Mouse (Mus musculus): ENCODE measurements around the gene Cryaa.

The Cryaa gene

DNA sequence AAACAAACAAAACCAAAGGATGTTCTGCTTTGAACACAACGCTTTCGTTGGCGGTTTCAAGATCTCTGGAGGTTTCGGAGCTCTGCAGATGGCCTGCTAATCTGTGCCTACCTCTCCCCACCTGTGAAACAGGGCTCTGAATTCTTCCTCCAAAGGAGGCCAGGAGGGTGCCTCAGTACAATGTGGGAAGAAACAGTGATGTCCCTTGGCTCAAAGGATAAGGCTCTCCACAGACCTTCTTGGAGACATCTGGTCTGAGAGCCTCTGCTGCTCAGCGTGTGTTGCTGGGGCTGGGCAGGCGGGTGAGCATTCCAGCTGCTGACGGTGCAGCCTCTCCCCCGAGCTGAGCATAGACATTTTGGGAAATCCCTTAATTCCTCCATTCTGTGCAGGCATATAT, at the start of gene Cryaa:
Gene Cryaa (plus strand): TSS at position 301 of the 400 bp plus-strand sequence.
- no peak for DNase-seq (ENCODE audit: low spot score)

DNA sequence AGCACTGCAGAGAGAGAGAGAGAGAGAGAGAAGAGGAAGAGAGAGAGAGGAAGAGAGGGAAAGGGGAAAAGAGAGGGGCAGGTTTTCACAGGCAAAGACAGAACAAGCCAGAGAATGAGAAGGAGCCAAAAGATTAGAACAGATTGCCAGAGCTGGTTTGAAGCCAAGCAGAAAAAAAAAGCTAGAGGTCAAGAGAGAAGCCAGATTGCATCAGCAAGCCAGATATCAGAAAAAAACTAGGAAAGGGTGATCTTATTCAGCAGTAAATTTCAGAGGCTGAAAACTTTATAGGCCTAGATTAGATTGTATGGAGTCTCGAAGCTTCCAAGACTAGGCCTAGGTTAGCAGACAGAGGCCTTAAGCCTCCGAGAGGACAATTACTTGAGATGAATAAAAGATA, 49.6 kb upstream of the Cryaa start:
- no peak for DNase-seq (ENCODE audit: low spot score)

DNA sequence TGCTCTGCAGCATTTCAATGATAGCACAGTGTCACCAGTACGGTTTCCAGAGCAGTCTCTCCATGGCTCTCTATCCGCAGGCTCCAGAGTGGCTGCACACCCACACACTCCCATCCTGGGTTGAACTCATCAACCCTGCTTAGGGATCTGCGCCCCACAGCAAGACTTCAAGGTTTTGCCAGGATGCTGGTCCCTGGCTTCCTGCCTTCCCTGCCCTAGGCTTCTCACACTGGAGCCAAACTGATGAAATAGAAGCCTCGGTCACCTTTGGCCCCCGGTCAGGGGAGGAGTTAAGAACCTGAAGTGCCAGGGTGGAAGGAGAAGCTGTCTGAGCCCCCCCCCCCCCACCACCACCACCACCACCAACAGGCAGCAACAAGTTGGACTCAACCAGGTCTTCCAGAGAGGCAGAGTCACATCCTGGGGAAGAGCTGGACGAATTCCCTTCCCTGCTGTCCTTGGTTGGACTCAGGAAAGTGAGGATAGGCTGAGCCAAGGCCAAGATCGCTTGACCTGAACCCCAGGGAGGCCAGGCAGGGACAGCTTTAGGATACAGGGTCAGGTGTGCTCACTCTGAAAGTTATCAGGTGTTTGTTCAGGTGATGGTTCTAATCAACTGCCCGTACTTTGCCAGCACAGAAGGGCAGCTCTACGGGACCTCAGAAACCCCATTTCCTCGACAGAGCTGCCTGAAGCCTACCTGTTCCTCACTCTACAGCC, 46.4 kb upstream of the Cryaa start:
- no peak for DNase-seq (ENCODE audit: low spot score)

DNA sequence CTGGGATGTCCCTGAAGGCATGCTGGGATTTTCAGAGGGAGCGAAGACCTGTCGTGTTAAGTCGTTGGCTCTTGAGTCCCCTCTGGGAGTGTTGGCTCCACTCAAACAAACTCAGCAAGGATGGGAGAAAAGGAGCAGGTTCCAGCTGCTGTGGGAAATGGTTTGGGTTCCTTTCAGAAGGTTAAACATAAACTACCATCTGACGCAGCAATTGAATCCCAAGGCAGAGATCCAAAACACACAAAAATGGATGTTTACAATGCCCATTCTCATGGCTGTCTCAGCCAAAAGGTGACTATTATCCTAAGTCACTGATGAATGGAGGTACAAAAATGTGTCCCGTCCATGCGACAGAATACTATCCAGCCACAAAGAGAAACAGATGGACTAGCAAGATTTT, 44.6 kb upstream of the Cryaa start:
- no peak for DNase-seq (ENCODE audit: low spot score)

DNA sequence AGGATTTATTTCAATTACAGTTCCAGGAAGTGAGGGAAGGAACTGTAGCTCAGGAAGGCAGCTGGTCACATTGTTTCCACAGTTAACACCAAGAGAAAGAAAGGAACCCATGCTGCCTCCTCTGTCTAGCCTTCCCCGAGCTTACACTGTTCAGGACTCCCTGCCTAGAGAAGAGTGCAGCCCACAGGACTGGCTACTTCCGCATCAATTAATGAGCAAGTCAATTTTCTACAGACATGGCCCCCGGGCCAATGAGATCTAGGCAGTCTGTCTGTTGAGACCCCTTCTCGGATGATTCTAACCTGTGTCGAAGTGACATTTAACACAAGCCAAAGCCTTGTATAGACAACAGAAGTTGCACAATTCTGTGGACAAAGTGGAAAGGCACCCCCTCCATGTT, 42.7 kb upstream of the Cryaa start:
- no peak for DNase-seq (ENCODE audit: low spot score)

DNA sequence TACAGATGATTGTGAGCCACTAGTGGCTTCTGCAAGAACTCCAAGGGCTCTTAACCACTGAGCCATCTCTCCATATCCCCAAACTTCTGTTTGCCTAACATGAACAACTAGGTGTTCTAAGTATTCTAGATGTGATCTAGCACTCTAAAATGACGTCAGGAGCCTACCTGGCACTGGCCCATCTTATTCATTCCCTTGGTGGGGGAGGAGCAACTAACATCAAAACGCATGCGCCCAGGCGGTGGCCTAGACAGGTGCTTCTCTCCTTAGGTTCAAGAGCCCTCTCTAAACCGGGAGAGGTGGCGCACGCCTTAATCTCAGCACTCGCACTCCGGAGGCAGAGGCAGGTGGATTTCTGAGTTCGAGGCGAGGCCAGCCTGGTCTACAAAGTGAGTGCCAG, 41.8 kb upstream of the Cryaa start:
- DNase-seq (ENCODE audit: low spot score), result no peak

DNA sequence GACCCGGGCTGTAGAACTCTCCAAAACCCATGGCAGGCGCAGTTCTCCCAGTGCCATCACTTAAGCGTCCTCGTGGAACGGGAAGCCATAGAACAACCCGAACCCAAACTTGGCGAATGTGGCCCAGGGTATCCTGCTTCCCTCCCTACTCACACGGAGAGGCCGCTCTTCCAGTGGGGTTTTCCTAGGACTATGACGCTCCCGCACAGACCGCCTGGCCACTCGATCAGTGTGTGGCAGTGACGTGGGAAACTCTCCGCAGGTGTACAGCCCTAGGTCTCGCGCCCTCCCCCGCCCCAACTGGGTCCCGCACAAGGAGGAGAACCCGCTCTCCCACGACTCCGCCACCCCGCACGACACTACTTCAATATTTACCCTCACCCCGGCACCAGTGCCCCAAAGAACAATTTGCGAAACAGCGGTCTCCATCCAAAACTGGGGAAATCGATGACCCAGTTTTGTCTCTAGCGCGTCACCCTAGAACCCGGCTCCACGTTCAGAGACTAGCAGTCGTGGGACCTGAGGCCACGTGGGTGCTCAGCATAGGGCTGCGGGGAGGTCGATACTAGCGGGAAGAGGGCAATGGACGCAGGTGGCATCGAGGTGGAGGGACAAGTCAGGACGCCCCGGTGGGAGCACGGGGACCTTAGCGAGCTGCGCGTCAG, 41.2 kb upstream of the Cryaa start:
- DNase-seq (ENCODE audit: low spot score), result no peak

DNA sequence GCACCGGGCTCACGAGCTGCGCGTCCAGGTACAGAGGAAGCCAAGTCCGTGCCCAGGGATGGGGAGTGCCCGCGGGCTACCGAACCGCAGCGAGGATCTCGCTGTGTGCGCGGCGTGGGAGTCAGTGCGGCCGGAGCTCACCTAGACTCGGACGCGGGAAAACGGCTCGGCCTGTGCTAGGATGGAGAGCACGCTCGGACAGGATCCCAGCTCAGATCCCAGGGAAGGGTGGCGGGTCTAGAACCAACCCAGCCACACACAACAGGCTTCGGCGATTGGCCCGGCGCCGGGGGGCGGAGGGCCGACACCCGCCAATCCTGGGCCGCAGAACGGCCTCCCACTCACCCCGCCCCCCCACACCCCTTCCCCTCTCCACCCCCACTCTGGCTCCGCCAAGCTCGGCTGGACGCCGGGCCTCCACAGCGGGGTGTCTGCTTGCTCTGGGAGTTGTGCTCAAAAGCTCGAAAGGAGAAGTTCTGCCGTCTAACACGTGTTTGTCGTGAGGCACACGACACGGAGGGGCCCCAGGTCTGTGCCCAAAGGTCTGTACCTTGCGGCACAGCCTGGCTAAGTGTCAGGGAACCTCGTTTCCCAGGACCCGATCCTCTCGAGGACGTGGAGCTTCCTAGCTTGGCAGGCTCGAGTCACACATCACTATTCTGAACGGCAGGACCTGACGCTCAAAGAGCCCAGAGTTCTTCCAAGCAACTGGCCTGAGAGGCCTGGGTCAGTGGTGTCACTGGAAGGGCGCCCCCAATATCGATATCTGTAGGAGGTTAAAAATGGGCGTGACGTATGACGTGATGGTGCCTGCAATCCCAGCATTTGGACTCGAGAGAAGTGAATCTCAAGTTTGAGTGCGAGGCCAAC, 40.4 kb upstream of the Cryaa start, which contains the start of gene Cbs:
Gene Cbs (minus strand): TSS at position 297 of the 870 bp plus-strand sequence.
- no peak for DNase-seq (ENCODE audit: low spot score)

DNA sequence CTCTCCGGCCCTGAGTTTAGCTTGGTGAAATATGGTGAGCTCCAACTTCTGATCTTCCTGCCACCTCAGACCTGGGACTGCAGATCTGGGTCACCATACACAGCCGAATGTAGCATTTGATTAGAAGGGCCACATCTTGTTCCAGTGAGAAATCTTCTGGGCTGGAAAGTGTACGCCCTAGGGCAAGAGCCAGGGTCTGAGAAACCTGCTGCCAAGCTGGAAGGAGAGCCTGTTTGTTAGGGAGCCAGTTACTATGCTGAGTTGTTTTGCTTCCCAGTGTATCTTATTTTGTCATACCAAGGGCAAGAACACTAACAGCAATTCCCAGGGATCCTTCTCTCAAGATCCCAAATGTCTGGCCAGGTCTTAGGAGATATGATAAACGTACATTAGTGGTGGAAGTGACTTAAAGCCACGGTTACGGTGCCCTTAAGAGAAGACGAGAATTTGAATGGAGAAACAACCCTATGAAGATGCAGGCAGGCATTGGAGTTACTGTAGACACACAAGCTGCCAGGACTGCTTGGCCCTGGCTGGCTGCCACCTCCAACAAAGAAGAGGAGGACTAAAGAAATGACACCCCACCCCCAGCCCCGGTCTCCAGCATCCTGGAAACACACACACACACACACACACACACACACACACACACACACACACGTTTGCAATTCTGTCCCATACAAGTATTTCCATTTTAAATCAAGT, 39.6 kb upstream of the Cryaa start:
- DNase-seq (ENCODE audit: low spot score), result no peak

DNA sequence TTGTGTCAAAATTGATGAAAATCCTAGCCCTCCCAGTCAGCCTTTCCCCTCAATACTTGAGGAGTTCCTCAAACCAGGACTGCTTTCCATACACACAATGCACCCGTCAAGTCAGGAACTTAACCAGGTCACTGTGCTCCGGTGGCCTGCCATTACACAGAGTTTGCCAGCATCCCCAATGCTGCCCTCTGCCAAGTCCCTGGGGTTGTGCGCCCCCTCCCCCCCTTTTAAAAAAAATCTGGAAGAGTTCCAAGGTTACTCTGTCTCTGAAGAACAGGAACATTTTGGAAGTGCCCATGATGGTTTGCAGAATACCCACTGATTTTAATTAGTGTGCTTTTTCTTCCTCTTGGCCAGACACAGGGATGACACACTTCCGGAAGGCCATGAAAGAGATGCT, 38.0 kb upstream of the Cryaa start:
- DNase-seq (ENCODE audit: low spot score), result no peak

DNA sequence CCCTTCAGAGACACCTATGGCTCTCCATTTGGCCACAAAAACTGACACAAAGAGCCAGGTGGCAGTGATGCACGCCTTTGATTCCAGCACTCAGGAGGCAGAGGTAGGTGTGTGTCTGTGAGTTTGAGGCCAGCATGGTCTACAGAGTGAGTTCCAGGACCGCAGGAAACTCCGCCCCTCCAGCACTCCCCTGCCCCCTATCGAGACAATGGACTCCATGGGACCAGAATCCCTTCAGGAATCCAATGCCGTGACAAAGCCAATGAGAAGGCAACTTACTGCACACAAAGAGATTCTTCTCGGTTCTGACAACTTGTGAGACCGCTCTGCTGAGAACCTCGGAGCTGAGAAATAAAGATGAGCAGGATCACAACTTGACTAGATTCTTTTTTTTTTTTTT, 35.3 kb upstream of the Cryaa start:
- no peak for DNase-seq (ENCODE audit: low spot score)

DNA sequence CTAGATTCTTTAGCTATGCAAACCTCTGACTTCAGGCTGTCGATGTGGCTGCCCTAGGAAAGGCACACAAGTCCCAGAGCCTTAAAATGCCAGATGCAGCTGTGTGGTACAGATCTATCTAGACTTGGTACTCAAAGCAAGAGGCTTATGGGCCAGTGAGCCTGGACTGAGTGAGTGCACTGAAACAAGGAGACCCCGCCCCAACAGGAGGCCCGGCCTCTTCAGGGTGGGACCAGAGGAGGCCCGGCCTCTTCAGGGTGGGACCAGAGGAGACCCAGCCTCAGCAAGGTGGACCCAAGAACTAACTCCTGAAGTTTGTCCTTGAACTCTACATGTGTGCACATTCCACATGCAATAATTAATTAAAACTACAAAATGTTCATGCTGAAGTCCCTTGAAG, 34.7 kb upstream of the Cryaa start:
- DNase-seq (ENCODE audit: low spot score), result no peak

DNA sequence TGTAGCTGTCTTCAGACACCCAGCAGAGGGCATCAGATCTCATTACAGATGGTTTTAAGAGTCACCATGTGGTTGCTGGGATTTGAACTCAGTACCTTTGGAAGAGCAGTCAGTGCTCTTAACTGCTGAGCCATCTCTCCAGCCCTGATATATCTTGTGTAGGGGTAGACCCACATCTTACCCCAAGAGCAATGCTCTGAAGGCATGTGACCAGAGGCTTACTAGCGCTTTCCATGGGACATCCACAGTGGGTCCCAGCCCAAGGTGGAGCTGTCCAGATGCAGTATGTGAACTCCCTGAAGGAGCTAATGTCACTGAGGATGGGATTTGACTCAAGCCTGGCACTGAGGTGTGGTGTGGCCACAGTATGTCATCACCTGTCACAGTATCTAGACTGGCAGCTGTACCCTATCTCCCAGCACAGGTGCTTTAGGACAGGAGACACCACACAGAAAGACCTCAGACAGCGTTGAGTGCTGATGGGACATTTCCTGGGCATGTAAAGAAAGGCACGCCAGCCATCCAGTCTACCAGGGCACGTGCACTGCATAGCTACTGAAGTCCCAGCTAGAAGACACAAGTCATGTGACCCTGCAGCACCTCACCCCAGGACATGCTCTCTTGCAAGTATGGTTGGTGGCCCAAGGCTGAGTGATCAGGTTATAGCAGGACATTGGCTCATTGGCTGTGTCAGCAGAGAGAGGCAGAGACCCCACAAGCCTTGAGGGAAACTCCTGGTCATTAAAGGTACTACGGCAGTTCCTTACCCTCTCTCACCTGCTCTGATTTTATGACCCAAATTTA, 31.2 kb upstream of the Cryaa start:
- no peak for DNase-seq (ENCODE audit: low spot score)

DNA sequence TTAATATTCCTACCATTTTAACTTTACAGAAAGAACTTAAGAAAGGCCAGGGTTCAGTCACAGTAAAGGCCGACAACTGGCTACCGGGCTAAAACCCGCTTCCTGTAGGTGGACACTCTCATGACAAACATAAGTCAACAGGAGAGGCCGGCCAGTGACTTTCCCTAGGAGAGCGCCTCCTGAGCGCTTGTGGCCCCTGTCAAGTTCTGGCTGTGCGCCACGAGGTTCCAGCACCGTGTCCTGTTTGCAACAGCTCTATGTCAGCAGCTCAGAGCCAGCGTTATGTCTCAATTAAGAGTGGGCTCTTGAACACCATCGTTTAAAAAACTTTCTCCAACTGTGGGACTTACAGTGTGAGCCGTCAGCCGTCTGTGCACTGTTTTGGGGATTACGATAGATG, 25.5 kb upstream of the Cryaa start:
- no peak for DNase-seq (ENCODE audit: low spot score)

DNA sequence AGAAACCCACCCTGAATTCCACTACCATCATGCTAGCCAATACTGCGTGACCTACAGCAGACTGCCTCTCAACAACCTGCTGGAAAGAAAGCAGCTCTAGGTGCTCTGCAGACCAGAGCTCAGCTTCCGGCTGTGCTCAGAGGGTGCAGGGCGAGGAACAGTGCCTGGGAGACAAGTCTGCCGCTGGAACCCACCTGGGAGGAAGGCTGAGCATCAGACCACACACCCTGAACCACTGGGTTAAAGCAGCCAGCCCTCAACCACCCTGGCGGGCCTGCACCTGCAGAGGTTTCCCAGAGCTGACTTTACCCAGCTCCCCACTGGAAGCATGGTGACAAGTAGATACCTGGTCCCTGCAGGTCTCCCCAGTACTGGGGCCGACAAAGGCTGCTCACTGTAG, 24.3 kb upstream of the Cryaa start:
- DNase-seq (ENCODE audit: low spot score), result no peak

DNA sequence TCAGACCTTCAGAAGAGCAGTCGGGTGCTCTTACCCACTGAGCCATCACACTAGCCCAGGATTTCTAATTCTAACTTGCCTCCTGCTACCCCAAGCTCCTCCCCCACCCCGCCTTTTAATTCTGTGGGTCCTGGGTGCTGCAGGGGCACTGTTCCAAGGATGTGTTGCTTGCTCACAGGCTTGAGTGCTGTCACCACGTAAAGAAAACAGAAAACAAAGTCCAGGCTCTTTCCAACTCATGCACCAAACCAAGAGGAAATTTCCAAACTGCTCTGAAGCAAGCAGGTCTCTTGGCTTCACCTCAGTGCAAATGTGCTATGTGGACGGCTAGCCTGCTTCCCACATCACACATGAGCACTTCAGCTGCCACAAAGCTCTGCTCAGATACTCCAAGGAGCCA, 22.2 kb upstream of the Cryaa start:
- no peak for DNase-seq (ENCODE audit: low spot score)

DNA sequence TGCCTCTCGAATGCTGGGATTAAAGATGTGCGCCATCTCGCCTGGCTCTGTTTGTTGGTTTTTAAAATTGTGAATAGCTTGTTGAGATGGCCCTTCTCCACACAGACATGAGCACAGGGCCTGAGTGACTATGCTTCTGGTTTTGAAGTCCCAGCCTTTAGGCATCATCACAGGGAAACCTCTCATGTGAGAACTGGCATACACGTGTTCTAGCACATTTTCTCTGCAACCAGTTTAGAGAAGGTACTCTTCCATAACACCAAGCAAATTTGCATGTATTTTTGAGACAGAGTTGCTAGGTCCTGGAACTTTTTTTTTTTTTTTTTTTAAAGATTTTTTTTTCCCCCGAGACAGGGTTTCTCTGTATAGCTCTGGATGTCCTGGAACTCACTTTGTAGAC, 20.9 kb upstream of the Cryaa start:
- DNase-seq (ENCODE audit: low spot score), result no peak

DNA sequence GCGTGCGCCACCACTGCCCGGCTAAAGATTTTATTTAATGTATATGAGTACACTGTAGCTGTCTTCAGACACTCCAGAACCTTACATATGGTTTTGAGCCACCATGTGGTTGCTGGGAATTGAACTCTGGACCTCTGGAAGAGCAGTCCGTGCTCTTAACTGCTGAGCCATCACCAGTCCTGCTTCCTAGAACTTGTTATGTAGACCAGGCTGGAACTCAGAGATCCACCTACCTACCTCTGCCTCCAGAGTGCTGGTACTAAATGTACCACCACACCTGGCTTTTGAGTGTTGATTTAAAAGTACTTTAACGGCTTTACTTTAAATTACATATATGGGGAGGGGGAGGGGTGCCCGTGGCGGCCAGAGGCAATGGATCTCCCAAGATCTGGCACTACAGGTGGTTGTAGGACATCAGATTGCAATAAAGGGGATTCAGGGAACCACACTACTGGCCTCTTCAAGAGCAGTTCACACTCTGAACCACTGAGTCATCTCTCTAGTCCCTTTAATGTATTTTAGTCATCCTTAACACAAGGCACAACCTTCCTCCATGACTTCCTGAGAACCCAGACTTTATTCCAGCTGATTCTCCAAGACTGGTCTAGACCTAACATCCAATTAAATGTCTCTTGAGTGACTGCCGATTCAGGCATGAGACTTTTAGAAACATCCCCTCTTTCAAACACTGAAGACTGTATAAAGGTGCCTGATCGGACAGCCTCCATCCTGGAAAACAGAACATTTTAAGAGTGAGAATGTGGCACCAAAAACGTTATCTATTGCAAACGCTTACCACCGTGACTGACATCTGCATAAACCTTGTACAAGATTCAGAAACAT, 20.2 kb upstream of the Cryaa start:
- no peak for DNase-seq (ENCODE audit: low spot score)

DNA sequence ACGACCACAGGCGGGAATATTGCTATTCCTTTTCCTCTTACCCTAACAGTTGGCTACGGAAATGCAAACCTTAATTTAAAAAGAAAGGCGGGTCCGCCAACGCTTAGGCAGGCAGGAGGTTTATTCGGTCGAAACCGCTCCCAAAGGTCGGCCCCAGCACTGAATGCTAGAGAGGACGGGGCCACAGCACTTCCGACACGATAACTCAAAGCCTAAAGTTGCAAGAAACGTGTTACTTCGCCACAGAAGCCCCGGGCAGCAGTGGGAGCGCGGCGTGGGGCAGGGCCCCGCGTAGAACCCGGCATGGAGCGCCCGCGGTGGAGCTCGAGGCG, 19.5 kb upstream of the Cryaa start:
- no peak for DNase-seq (ENCODE audit: low spot score)

DNA sequence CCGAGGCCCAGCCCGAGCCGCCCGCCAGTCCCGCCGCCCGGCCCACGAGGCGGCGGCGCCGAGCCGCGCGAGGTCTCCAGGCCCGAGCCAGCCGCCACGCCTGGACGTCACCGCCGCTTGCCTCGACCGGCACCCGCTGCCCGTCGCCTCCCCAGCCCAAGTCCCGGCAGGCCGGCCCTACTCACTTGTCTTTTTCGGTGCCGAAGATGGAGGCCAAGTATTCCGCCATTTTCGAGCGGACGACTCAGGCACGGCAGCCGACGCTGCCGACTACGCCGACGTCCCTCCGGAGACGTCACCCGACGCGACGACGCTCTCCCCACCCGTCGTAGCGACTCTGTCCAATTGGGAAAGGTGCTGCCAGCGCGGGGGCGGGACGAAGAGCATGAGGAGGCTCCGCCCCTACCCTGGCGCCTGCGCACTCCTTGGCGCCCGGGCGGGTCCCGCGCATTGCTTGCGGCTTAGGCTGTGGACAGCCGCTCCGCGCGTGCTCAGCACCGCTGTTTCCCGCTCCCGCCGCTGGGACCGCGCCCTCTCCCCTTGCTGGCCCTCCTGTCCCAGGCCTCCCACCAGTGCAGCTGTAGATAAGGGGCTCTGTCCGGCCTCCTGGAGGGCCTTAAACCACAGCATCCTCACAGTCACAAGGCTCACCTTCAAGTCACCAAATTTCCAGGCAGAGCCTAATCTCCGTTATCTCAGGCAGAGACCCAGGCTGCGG, 19.0 kb upstream of the Cryaa start, which contains the start of gene U2af1:
Gene U2af1 (minus strand): TSS at position 425 of the 718 bp plus-strand sequence.
- DNase-seq (ENCODE audit: low spot score), result peak; percentile 98
